Mouse (Mus musculus): ENCODE data around the gene Kif2c. TPM values are rescaled to one million over a fixed set of nuclear protein-coding genes. Genes with fewer than 3 reads are reported as not detected.

The Kif2c gene
- total RNA-seq, 2 experiments from 2014 or later = not detected

DNA sequence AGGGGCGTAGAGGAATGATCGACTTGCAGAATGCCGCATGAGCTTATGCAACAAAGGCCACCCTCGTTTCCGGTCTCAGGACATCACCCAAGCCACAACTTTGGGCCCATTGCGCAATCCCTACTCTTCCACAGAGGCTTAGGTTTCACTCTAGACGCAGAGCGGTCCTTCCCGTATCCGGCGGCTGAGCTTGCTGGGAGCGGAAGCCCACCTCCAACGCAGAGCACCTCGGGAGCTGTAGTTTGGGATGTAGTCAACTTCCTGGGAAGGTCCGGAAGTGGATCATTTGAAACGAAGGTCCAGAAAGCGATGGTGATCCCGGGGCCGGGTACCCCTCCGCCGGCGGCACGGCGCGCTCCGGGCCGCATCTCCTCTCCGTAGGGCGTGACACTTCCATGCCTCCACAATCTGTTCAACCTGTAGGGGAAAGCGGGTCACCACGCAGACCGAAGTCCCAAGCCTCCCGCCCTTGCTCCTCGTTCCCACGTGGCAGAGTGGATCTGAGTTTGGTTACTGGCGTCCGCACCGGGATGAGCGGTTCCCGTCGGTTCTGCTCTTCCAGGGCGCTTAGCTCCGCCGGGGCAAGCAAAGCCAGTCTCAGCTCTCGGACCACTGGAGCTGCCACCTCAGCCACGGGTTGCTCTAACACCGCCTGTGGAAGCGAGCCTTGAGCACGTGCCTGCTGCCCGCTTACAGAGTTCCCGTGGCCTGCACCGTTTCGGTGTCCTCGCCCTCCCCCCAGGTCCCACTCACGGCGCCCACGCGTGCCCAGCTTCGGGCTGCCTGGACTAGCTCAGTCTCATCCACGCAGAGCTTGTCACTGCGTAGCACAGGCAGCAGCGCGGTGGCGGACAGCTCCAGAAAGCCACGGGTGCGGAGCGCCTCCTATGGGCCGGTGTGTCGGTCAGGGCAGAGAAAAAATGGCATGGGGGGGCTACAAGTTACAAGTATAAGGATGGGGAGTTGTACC is 61.7 kb downstream of the Kif2c start:
- DNase-seq (ENCODE audit: low spot score) = peak; percentile 97

DNA sequence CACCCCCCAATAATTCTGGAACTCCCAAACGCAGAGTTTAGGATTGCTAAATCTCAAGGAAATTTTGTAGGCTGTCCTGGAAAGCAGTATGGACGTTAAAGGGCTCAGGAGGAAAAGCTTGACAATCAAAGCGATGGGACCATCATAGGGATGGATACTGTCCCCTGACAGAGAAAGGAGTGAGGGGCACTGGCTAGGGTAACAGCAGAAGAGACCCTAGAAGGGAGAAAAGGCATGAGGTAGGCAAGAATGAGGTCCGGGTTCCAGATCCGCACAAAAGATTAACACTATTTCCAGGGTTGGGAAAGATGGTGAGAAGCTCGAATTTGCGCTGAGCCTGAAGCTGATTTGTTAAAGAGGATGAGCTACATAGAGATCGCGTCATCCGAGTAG is 62.4 kb downstream of the Kif2c start:
- DNase-seq (ENCODE audit: low spot score) = no peak

DNA sequence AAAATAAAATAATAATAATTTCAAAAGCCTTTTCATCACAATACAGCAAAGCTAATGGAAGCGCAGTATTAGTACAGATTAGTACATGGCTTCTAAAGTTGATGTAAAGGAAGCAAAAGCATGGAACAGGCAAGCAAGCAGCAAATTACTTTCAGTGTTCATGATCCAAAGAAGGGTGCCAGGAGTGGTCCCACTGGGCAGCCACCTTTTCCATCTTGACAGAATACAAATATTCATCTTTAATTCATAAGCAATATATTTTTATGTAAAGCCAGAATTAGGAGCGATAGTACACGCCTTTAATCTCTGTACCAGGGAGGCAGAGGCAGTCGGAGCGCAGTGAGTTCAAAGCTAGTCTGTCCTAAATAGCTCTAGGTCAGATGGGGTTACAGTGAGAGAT is 62.8 kb downstream of the Kif2c start:
- no peak for DNase-seq (ENCODE audit: low spot score)

DNA sequence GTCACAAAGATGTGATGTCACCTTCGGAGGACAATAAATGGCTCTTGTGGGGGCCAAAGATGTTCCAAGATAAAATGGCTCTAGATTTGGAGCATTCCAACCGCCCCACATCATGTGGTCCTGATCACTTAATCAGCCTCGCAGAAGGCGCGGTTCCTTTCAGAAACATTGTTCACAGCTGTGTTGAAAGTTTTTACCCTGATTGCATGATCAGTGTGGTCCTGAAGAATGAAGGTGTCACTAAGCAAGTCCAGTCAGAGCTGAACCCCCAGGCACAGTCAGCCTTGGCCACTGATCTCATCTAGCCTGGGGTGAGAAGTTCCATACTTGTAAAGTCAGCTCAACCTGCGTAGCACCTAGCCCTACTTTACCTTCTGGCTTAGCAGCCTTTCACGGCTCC is 64.5 kb downstream of the Kif2c start:
- DNase-seq (ENCODE audit: low spot score) = no peak

DNA sequence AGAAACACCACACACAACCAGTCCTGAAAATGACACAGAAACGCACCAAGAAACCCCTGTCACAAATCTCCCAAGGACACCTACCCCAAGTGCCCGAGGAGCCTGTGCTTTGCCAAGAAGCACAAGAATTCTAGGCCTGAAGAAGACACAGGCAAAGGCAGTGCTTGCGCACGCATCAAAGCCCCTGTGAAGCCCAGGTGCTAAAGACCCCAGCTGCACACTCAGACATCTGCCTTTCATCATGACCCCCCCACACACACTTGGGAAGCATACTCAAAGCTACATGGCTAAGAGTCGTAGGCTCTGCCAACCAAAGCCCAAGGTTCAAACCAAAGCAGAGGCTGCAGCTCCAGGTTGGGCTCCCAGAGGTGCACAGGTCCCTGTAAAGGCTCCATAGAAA is 66.8 kb downstream of the Kif2c start:
- no peak for DNase-seq (ENCODE audit: low spot score)

DNA sequence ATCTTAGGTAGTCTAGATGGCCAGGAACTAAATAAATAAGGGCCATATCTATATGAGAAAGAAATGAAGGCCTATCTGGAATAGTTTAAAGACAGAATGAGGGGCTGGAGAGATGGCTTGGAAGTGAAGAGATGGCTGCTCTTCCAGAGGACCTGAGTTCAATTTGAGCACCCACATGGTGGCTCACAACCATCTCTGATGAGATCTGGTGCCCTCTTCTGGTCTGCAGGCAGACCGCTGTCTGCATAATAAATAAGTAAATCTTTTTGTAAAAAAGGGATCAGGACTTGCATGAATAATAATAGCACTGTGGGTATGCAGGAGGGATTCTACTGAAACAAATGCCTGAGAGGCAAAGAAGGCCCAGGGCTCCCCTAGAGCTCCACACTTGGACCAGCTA is 69.2 kb downstream of the Kif2c start:
- DNase-seq (ENCODE audit: low spot score) = no peak

DNA sequence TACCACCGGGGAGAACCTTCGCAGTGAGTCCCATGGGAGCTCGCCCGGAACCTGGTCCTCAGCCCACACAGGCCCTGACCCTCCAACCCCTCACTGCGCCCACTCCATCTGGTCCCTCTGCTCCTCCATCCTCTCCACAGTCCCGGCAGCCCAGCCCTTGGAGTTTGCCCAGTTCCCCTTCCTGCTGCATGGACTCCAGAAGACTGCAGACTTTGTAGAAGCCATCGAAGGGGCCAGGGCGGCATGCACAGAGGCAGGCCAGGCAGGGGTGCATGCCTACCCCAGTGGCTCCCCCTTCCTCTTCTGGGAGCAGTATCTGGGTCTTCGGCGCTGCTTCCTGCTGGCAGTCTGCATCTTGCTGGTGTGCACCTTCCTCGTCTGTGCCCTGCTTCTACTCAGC is 71.5 kb downstream of the Kif2c start:
- DNase-seq (ENCODE audit: low spot score) = no peak

DNA sequence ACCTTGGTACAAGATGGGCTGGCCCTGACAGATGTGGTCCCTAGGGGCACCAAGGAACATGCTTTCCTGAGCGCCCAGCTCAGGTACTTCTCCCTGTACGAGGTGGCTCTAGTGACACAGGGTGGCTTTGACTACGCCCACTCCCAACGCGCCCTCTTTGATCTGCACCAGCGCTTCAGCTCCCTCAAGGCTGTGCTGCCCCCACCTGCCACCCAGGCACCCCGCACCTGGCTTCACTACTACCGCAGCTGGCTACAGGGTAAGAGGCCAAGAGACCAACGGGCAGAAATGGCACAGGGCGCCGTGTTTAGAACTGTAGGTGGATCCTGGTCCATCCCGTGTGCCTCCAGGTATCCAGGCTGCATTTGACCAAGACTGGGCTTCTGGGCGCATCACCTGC is 72.2 kb downstream of the Kif2c start:
- no peak for DNase-seq (ENCODE audit: low spot score)

Small RNA genes lying within 50 kb of the gene (microRNA-seq; reads per million reads assigned to microRNA genes)
- not detected for gene Gm22398

Other genes with a start within 250 kb of the Kif2c start
- 10 to 100 TPM; 56.7 to 58.3 TPM for gene Urod, start 188.2 kb downstream of the Kif2c start, total RNA-seq (2021)
- gene Hectd3, start 187.3 kb downstream of the Kif2c start, total RNA-seq (2021) = 10 to 100 TPM; 13.7 to 15.3 TPM
- gene Eif2b3, start 163.2 kb downstream of the Kif2c start, total RNA-seq (2021) = 10 to 100 TPM; 19.9 to 21.1 TPM
- under 1 TPM; 0.21 to 0.52 TPM for gene Ptch2, start 86.6 kb downstream of the Kif2c start, total RNA-seq (2021)
- 1 to 10 TPM; 1.5 to 2.3 TPM for gene Btbd19, start 56.9 kb downstream of the Kif2c start, total RNA-seq (2021)
- gene Tctex1d4, start 55.8 kb downstream of the Kif2c start, total RNA-seq (2021) = not detected
- 1 to 10 TPM in 1 of 2 experiments, under 1 TPM in 1; 0.25 to 1.7 TPM for gene Plk3, start 48.7 kb downstream of the Kif2c start, total RNA-seq (2021)
- gene Rps8, start 26.4 kb downstream of the Kif2c start, total RNA-seq (2021) = 100 to 1,000 TPM; 498 to 543 TPM
- gene Tmem53, start 69.3 kb upstream of the Kif2c start, total RNA-seq (2021) = 1 to 10 TPM; 4.5 to 6.9 TPM
- gene Armh1, start 69.5 kb upstream of the Kif2c start, total RNA-seq (2021) = not detected